12 mouse cellular contexts compared by ENCODE assay signal in the genomic region with DNA sequence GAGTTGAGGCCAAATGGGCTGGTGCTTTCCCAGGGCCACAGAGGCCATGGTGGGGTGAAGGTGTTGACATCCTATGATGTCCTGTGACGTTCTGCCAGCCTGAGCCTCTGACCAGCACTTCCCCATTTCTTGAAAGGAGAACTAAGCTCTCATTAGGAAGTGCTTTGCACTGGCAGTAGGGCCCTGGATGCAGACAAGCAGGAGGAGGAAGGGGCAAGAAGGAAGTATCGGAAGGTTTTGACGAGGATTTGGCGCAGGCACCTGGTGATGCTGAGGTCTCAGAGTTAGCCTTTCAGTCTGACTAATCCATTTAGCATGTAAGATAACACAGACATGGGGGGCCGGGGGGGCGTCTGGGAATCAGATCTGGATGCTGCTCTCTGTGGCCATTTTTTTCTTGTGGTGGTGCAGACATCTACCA. TPM values are rescaled to one million over a fixed set of nuclear protein-coding genes. Genes with fewer than 3 reads are reported as not detected.
DNase-seq lines count a peak whose midpoint lies in the region; ATAC-seq and TF ChIP-seq lines count a peak whose summit lies in the region.
"Had no signal": no experiment of that assay in that cellular context is flagged by ENCODE, and none has a peak within 500 bp of the region (broad histone marks: within the 10 kb centered on the region; RNA-seq: fewer than 3 reads in every experiment).

No protein-coding gene starts in this region.

- TF ChIP-seq EP300 in CH12.LX (IDR thresholded peaks at IDR 0.05; ENCODE audit: low read length): peak; percentile 79

- H3K9ac ChIP-seq in CH12.LX (ENCODE audit: insufficient read depth, low read depth): peak overlapping the region; percentile 19; the same call in 1 of the 2 replicates
- no peak overlapping the region for H3K9ac ChIP-seq in liver, embryonic 13.5 days

- peak; percentile 22 for TF ChIP-seq POLR2A in CH12.LX (IDR thresholded peaks at IDR 0.05; ENCODE audit: low read depth, low read length)

- 32% methylated on average over 6 of the region's 6 CpGs for WGBS in liver, embryonic 13.5 days (ENCODE audit: insufficient replicate concordance)

- TF ChIP-seq RAD21 in CH12.LX (IDR thresholded peaks at IDR 0.05; ENCODE audit: low read depth, low read length): no peak; the same call in 1 of the 2 replicates

- peak overlapping the region; percentile 91 for H3K27ac ChIP-seq in CH12.LX (ENCODE audit: insufficient read depth, low read depth)
- H3K27ac ChIP-seq in liver, embryonic 13.5 days: no peak overlapping the region

- in situ Hi-C loops in CH12.LX (cut with MboI; ENCODE audit: low pct_ligation_motif_present, low pct_unique_long_range_greater_than_20kb, low sequenced_read_pairs): no loop called here

- peak overlapping the region in 2 of 3 experiments; percentile 4 to 7 for H3K4me3 ChIP-seq in CH12.LX (replicated peaks in 1 of 3; ENCODE audit: low read depth in 2 of 3, low read length in 2 of 3, poor library complexity in 1 of 3)
- H3K4me3 ChIP-seq in liver, embryonic 13.5 days (replicated peaks): no peak overlapping the region

- dilution Hi-C loops in CH12.LX (cut with MboI; ENCODE audit: extremely low pct_ligation_motif_present, extremely low pct_unique_long_range_greater_than_20kb, low sequenced_read_pairs): no loop called here

- H3K79me2 ChIP-seq in CH12.LX (replicated peaks; ENCODE audit: control insufficient read depth, extremely low read depth, insufficient read depth, poor library complexity, severe bottlenecking): peaks cover 32% of the 10 kb centered on the region

- ATAC-seq in liver, embryonic 13.5 days (ENCODE audit: low read depth): peak; percentile 20; the same call in 1 of the 2 replicates
- ATAC-seq in monocyte, adult 5-6 weeks (replicated peaks; ENCODE audit: insufficient number of reproducible peaks, low FRiP score, low TSS enrichment, poor library complexity, severe bottlenecking): peak; percentile 90
- ATAC-seq: forebrain, embryonic 16.5 days; intestine, embryonic 16.5 days had no signal

- DNase-seq in A20 (ENCODE audit: low read depth, low spot score) (peak; percentile 77), CH12.LX (ENCODE audit: extremely low read depth) (peak; percentile 89)
- DNase-seq in liver, embryonic 13.5 days: no peak
- DNase-seq in gastrocnemius, postnatal 4 days (ENCODE audit: low spot score in 2 of 2): no peak
- no peak for DNase-seq in embryo, embryonic 9.5 days (ENCODE audit: extremely low spot score)
- no peak for DNase-seq in left cerebral cortex, adult 18-20 months (ENCODE audit: low spot score in 2 of 2)
- DNase-seq: kidney, postnatal 4 days; retina, postnatal 1 day; thymus, postnatal 4 days had no signal

- peak overlapping the region; percentile 17; the same call in 1 of the 2 replicates for H3K4me2 ChIP-seq in CH12.LX (ENCODE audit: insufficient read depth, low read depth, poor library complexity, severe bottlenecking)
- no peak overlapping the region for H3K4me2 ChIP-seq in liver, embryonic 13.5 days

- H3K9me3 ChIP-seq in CH12.LX (replicated peaks; ENCODE audit: low read length): no peaks in the 10 kb centered on the region
- H3K9me3 ChIP-seq in liver, embryonic 13.5 days (replicated peaks): no peaks in the 10 kb centered on the region

- no peaks in the 10 kb centered on the region for H3K27me3 ChIP-seq in CH12.LX (replicated peaks)
- H3K27me3 ChIP-seq in liver, embryonic 13.5 days: no peaks in the 10 kb centered on the region

- no peak for TF ChIP-seq CTCF in CH12.LX (conservative IDR thresholded peaks at IDR 0.05 in 1 of 2, IDR thresholded peaks at IDR 0.05 in 1 of 2; ENCODE audit: low read depth in 2 of 2, low read length in 2 of 2)

- peaks cover 58 to 78% of the 10 kb centered on the region in 2 experiments for H3K36me3 ChIP-seq in CH12.LX (replicated peaks in 1 of 2; ENCODE audit: control insufficient read depth in 1 of 2, insufficient read depth in 1 of 2, low read length in 1 of 2)
- H3K36me3 ChIP-seq in liver, embryonic 13.5 days: no peaks in the 10 kb centered on the region

- H3K4me1 ChIP-seq in CH12.LX (ENCODE audit: control insufficient read depth in 1 of 2, insufficient read depth in 2 of 2): peaks cover 56 to 89% of the 10 kb centered on the region in 2 experiments
- no peaks in the 10 kb centered on the region for H3K4me1 ChIP-seq in liver, embryonic 13.5 days (replicated peaks)

TF ChIP-seq in CH12.LX, 34 proteins besides CTCF, POLR2A, EP300 and RAD21:
- TF ChIP-seq MXI1 (IDR thresholded peaks at IDR 0.05; ENCODE audit: low read depth, low read length) (0 out of 2 replicates have a peak, but pooled peaks have one; percentile 45), NRF1 (IDR thresholded peaks at IDR 0.05; ENCODE audit: low read depth, low read length) (no peak), E2F4 (IDR thresholded peaks at IDR 0.05; ENCODE audit: insufficient replicate concordance, low read depth, low read length) (no peak), UBTF (IDR thresholded peaks at IDR 0.05; ENCODE audit: low read depth, low read length) (no peak), ZC3H11A (IDR thresholded peaks at IDR 0.05; ENCODE audit: low read depth, low read length) (no peak), MYC (IDR thresholded peaks at IDR 0.05; ENCODE audit: low read depth, low read length) (0 out of 2 replicates have a peak, but pooled peaks have one; percentile 40), ELF1 (IDR thresholded peaks at IDR 0.05; ENCODE audit: low read depth, low read length) (peak; percentile 80), ETS1 (conservative IDR thresholded peaks at IDR 0.05; ENCODE audit: low read depth, low read length) (peak; percentile 88), MEF2A (IDR thresholded peaks at IDR 0.05; ENCODE audit: borderline replicate concordance, low read depth, low read length) (peak; percentile 78), USF1 (IDR thresholded peaks at IDR 0.05; ENCODE audit: low read depth, low read length) (no peak), SIN3A (IDR thresholded peaks at IDR 0.05; ENCODE audit: low read length) (peak; percentile 83), PAX5 (IDR thresholded peaks at IDR 0.05; ENCODE audit: low read length) (no peak), NELFE (IDR thresholded peaks at IDR 0.05; ENCODE audit: low read depth, low read length) (0 out of 2 replicates have a peak, but pooled peaks have one; percentile 24), HCFC1 (IDR thresholded peaks at IDR 0.05; ENCODE audit: low read depth, low read length) (peak; percentile 59), KAT2A (IDR thresholded peaks at IDR 0.05; ENCODE audit: insufficient replicate concordance, low read length) (no peak), RCOR1 (conservative IDR thresholded peaks at IDR 0.05; ENCODE audit: low read depth, low read length) (0 out of 2 replicates have a peak, but pooled peaks have one; percentile 51), TBP (conservative IDR thresholded peaks at IDR 0.05; ENCODE audit: low read depth, low read length) (0 out of 2 replicates have a peak, but pooled peaks have one; percentile 36), BHLHE40 (IDR thresholded peaks at IDR 0.05; ENCODE audit: low read depth, low read length) (peak; percentile 46; the same call in 1 of the 2 replicates), ZNF384 (IDR thresholded peaks at IDR 0.05; ENCODE audit: low read depth, low read length) (peak; percentile 58), JUND (conservative IDR thresholded peaks at IDR 0.05; ENCODE audit: low read depth, low read length) (no peak; the same call in 1 of the 2 replicates), CHD2 (IDR thresholded peaks at IDR 0.05; ENCODE audit: low read length) (peak; percentile 46; the same call in 1 of the 2 replicates), CHD1 (IDR thresholded peaks at IDR 0.05; ENCODE audit: low read depth, low read length) (0 out of 2 replicates have a peak, but pooled peaks have one; percentile 0), IRF4 (IDR thresholded peaks at IDR 0.05; ENCODE audit: low read depth, low read length) (peak; percentile 88), ZMIZ1 (IDR thresholded peaks at IDR 0.05; ENCODE audit: low read depth, low read length) (peak; percentile 50; the same call in 1 of the 2 replicates), TCF12 (IDR thresholded peaks at IDR 0.05; ENCODE audit: low read depth, low read length) (peak; percentile 4; the same call in 1 of the 2 replicates), MAZ (IDR thresholded peaks at IDR 0.05; ENCODE audit: low read depth, low read length) (no peak)

RNA-seq across cellular contexts. Expression of a gene that starts 15.3 kb away (rescaled TPM):
- 10.9 and 11.7 TPM in 2 replicates for total RNA-seq in CH12.LX (2012; rRNA removed)
- total RNA-seq in CH12.LX (2014; rRNA removed): 3.5 and 4.3 TPM in 2 replicates
- 7.5 and 7.7 TPM in 2 replicates for polyA plus RNA-seq in CH12.LX (2012; ENCODE audit: insufficient read length, low read depth)
- polyA plus RNA-seq in liver, embryonic 13.5 days (2015; fragmentation: Nextera tagmentation; extraction: Ambion mirVana): 0.02 TPM in 1 of 2 replicates, not detected in the other
- 6.7 to 12.7 TPM (median 8.3 TPM) in 3 replicates for total RNA-seq in monocyte, adult 5-6 weeks (2017)
- 1 to 10 TPM; 1.3 TPM for total RNA-seq in gastrocnemius, postnatal 4 days (2021)
- total RNA-seq in left cerebral cortex, adult 18-20 months (2021): under 1 TPM; 0.45 to 0.79 TPM

RNA-seq across cellular contexts. Expression of a gene that starts 26.5 kb away (rescaled TPM):
- 112 and 117 TPM in 2 replicates for total RNA-seq in CH12.LX (2012; rRNA removed)
- 69.1 and 69.9 TPM in 2 replicates for total RNA-seq in CH12.LX (2014; rRNA removed)
- polyA plus RNA-seq in CH12.LX (2012; ENCODE audit: insufficient read length, low read depth): 93.1 and 105 TPM in 2 replicates
- 2.5 and 2.7 TPM in 2 replicates for polyA plus RNA-seq in liver, embryonic 13.5 days (2015; fragmentation: Nextera tagmentation; extraction: Ambion mirVana)
- 67.8 to 81.1 TPM (median 72.6 TPM) in 3 replicates for total RNA-seq in monocyte, adult 5-6 weeks (2017)
- 1 to 10 TPM; 1.3 to 1.5 TPM for total RNA-seq in gastrocnemius, postnatal 4 days (2021)
- total RNA-seq in left cerebral cortex, adult 18-20 months (2021): 1 to 10 TPM; 1.2 to 2.3 TPM

RNA-seq across cellular contexts. Expression of a gene that starts 34.4 kb away (rescaled TPM):
- total RNA-seq in CH12.LX (2012; rRNA removed) (19.4 and 20.2 TPM in 2 replicates), CH12.LX (2014; rRNA removed) (29.4 and 32.5 TPM in 2 replicates)
- 22.0 and 22.1 TPM in 2 replicates for polyA plus RNA-seq in CH12.LX (2012; ENCODE audit: insufficient read length, low read depth)
- polyA plus RNA-seq in liver, embryonic 13.5 days (2015; fragmentation: Nextera tagmentation; extraction: Ambion mirVana): 5.8 and 7.4 TPM in 2 replicates
- 102 to 118 TPM (median 103 TPM) in 3 replicates for total RNA-seq in monocyte, adult 5-6 weeks (2017)
- 10 to 100 TPM; 15.1 to 20.4 TPM for total RNA-seq in gastrocnemius, postnatal 4 days (2021)
- total RNA-seq in left cerebral cortex, adult 18-20 months (2021): 100 to 1,000 TPM; 116 to 120 TPM

Comparison
In these comparisons a context has a peak if more than half of its experiments do, and no peak if none do; other contexts are left out.
1. DNase-seq: peak in A20 (single experiment) and CH12.LX (single experiment); none in liver, embryonic 13.5 days (single experiment), gastrocnemius, postnatal 4 days (0 of 2), embryo, embryonic 9.5 days (single experiment) and left cerebral cortex, adult 18-20 months (0 of 2).
2. RNA of a gene that starts 26.5 kb away (total RNA-seq): 69.1 to 117 TPM in CH12.LX and 67.8 to 81.1 TPM in monocyte, adult 5-6 weeks; 1.2 to 2.3 TPM in left cerebral cortex, adult 18-20 months and 1.3 to 1.5 TPM in gastrocnemius, postnatal 4 days; every median in the first group is over 10 times any median in the second.